Mouse (Mus musculus) neutrophil, adult 65 days (primary cell): ENCODE data around the gene Anp32b. TPM values are rescaled to one million over a fixed set of nuclear protein-coding genes. Genes with fewer than 3 reads are reported as not detected.

Source experiments
- total RNA-seq: library from RNA; stranded (reverse); gene quantifications from 2 replicates; pipeline ENCODE4 v1.2.4, GENCODE M21; 2023

The Anp32b gene
- total RNA-seq: 150 and 213 TPM in 2 replicates

GRCm38 (mm10) chr4:46450519-46451131 is at the start of gene Anp32b:
Anp32b (plus strand) TSS chr4:46450902.

GRCm38 (mm10) chr4:46413406-46413805 is 37.3 kb upstream of the Anp32b start, which contains the start of gene Hemgn:
Hemgn (minus strand) TSS chr4:46413506.

GRCm38 (mm10) chr4:46489028-46489925 is 38.6 kb downstream of the Anp32b start, which contains the start of gene Nans:
Nans (plus strand) TSS chr4:46489248.

Other genes starting within 250 kb of the Anp32b start
- 0.14 TPM in 1 of 2 replicates, not detected in the other for gene Foxe1, start 107.3 kb upstream of the Anp32b start, total RNA-seq
- 2.2 and 3.2 TPM in 2 replicates for gene Trmo, start 61.5 kb upstream of the Anp32b start, total RNA-seq
- 1.0 and 2.2 TPM in 2 replicates for gene Hemgn, start 37.4 kb upstream of the Anp32b start, total RNA-seq
- 23.8 and 34.8 TPM in 2 replicates for gene Nans, start 38.3 kb downstream of the Anp32b start, total RNA-seq
- gene Trim14, start 85.2 kb downstream of the Anp32b start, total RNA-seq: 15.1 and 18.4 TPM in 2 replicates
- 36.7 and 47.0 TPM in 2 replicates for gene Coro2a, start 151.3 kb downstream of the Anp32b start, total RNA-seq
- 75.8 and 113 TPM in 2 replicates for gene Tbc1d2, start 199.3 kb downstream of the Anp32b start, total RNA-seq